Mouse (Mus musculus) liver, embryonic 15.5 days (tissue): ENCODE data around the gene Slc20a1. TPM values are rescaled to one million over a fixed set of nuclear protein-coding genes. Genes with fewer than 3 reads are reported as not detected.

Experiments used
- ATAC-seq: fragments of 200-750 bp; cut with Nextera tagmentation; 2 replicates; pipeline ENCODE4 v1.8.0; 2017; ENCODE audit warnings: moderate number of reproducible peaks, mild to moderate bottlenecking, moderate library complexity; ENCODE audit not compliant: insufficient read depth
- H3K27ac ChIP-seq: fragments of 300-500 bp; sonication (generic); replicated peaks from 2 replicates; pipeline ENCODE4 v1.5.1; 2015; ENCODE audit warnings: mild to moderate bottlenecking, inconsistent platforms
- H3K27me3 ChIP-seq: fragments of 300-500 bp; sonication (generic); 2 replicates; pipeline ENCODE4 v1.6.1; 2015; ENCODE audit warnings: mild to moderate bottlenecking, inconsistent platforms
- H3K36me3 ChIP-seq: fragments of 300-500 bp; sonication (generic); replicated peaks from 2 replicates; pipeline ENCODE4 v1.6.1; 2015; ENCODE audit warnings: moderate library complexity, mild to moderate bottlenecking, inconsistent platforms
- H3K4me1 ChIP-seq: fragments of 300-500 bp; sonication (generic); replicated peaks from 2 replicates; pipeline ENCODE4 v1.6.1; 2015; ENCODE audit warnings: inconsistent platforms
- H3K4me2 ChIP-seq: fragments of 300-500 bp; sonication (generic); 2 replicates; pipeline ENCODE4 v1.6.1; 2015; ENCODE audit warnings: moderate library complexity, mild to moderate bottlenecking, inconsistent platforms
- H3K4me3 ChIP-seq: fragments of 300-500 bp; sonication (generic); replicated peaks from 2 replicates; pipeline ENCODE4 v1.5.1; 2015; ENCODE audit warnings: mild to moderate bottlenecking, inconsistent platforms
- H3K9ac ChIP-seq: fragments of 300-500 bp; sonication (generic); 2 replicates; pipeline ENCODE4 v1.6.1; 2015; ENCODE audit warnings: moderate library complexity, mild to moderate bottlenecking, inconsistent platforms
- H3K9me3 ChIP-seq: fragments of 300-500 bp; sonication (generic); replicated peaks from 2 replicates; pipeline ENCODE4 v1.6.1; 2016; ENCODE audit warnings: inconsistent platforms
- WGBS: fragments of 180-500 bp; shearing (Covaris S2); methylation state at CpG from one replicate; pipeline ENCODE4 v1.1.7; 2015; ENCODE audit warnings: mixed read lengths; ENCODE audit not compliant: insufficient replicate concordance; 5-methylcytosine and 5-hydroxymethylcytosine counted together
- polyA plus RNA-seq: library from polyadenylated mRNA; unstranded; fragments of >200 nt; fragmentation: Nextera tagmentation; extraction: Ambion mirVana; gene quantifications from 2 replicates; pipeline ENCODE4 v1.2.1, GENCODE M21; 2015

Gene Slc20a1
- polyA plus RNA-seq, 1 experiment from 2014 or later: 42.8 TPM

GRCm38 (mm10) chr2:129256006-129256405 lies 57.4 kb downstream of the Slc20a1 start:
- H3K9me3 ChIP-seq: no peaks in the 10 kb centered on the region
- WGBS: 68% methylated on average over 4 of the region's 4 CpGs
- H3K4me1 ChIP-seq: peaks cover 38% of the 10 kb centered on the region
- no peak for ATAC-seq
- no peak overlapping the region for H3K4me3 ChIP-seq
- no peaks in the 10 kb centered on the region for H3K36me3 ChIP-seq
- no peak overlapping the region for H3K4me2 ChIP-seq
- peak overlapping the region; percentile 21; the same call in 1 of the 2 replicates for H3K27ac ChIP-seq
- H3K27me3 ChIP-seq: 0 out of 2 replicates have a peak, but pooled peaks cover 10% of the 10 kb centered on the region
- H3K9ac ChIP-seq: no peak overlapping the region

GRCm38 (mm10) chr2:129258056-129258455 lies 59.5 kb downstream of the Slc20a1 start:
- Histone ChIP-seq H3K4me3 (no peak overlapping the region), H3K4me2 (no peak overlapping the region), H3K36me3 (no peaks in the 10 kb centered on the region), H3K27ac (peak overlapping the region; percentile 9), H3K9ac (no peak overlapping the region), H3K9me3 (no peaks in the 10 kb centered on the region), H3K4me1 (peaks cover 48% of the 10 kb centered on the region), H3K27me3 (0 out of 2 replicates have a peak, but pooled peaks cover 15% of the 10 kb centered on the region)
- 78% methylated on average over 3 of the region's 3 CpGs for WGBS
- ATAC-seq: no peak

GRCm38 (mm10) chr2:129258475-129259211 lies 60.1 kb downstream of the Slc20a1 start:
- Histone ChIP-seq H3K27ac (peak overlapping the region; percentile 9), H3K27me3 (0 out of 2 replicates have a peak, but pooled peaks cover 15% of the 10 kb centered on the region), H3K4me3 (no peak overlapping the region), H3K9me3 (no peaks in the 10 kb centered on the region), H3K9ac (no peak overlapping the region), H3K36me3 (no peaks in the 10 kb centered on the region), H3K4me1 (peaks cover 54% of the 10 kb centered on the region), H3K4me2 (no peak overlapping the region)
- 38% methylated on average over 7 of the region's 7 CpGs for WGBS
- peak; percentile 23 for ATAC-seq

GRCm38 (mm10) chr2:129260646-129261045 lies 62.1 kb downstream of the Slc20a1 start:
- Histone ChIP-seq H3K36me3 (no peaks in the 10 kb centered on the region), H3K27ac (no peak overlapping the region), H3K9me3 (no peaks in the 10 kb centered on the region), H3K4me1 (peaks cover 49% of the 10 kb centered on the region), H3K27me3 (0 out of 2 replicates have a peak, but pooled peaks cover 15% of the 10 kb centered on the region), H3K9ac (no peak overlapping the region), H3K4me2 (no peak overlapping the region), H3K4me3 (no peak overlapping the region)
- 53% methylated on average over 3 of the region's 3 CpGs for WGBS
- ATAC-seq: no peak

Other genes with a start within 250 kb of the Slc20a1 start
- 0.47 and 0.66 TPM in 2 replicates for gene Zc3h6, start 231.4 kb upstream of the Slc20a1 start, polyA plus RNA-seq
- 2.9 and 3.3 TPM in 2 replicates for gene Gm10762, start 231.0 kb upstream of the Slc20a1 start, polyA plus RNA-seq
- not detected in 2 replicates for gene Vinac1, start 150.6 kb upstream of the Slc20a1 start, polyA plus RNA-seq
- 1.6 and 1.8 TPM in 2 replicates for gene Ttl, start 132.8 kb upstream of the Slc20a1 start, polyA plus RNA-seq
- gene Polr1b, start 97.8 kb upstream of the Slc20a1 start, polyA plus RNA-seq: 12.2 and 12.9 TPM in 2 replicates
- 9.5 and 10.7 TPM in 2 replicates for gene Chchd5, start 69.1 kb upstream of the Slc20a1 start, polyA plus RNA-seq
- 25.9 and 26.7 TPM in 2 replicates for gene Ckap2l, start 98.4 kb downstream of the Slc20a1 start, polyA plus RNA-seq
- 3.4 and 4.3 TPM in 2 replicates for gene Il1a, start 111.2 kb downstream of the Slc20a1 start, polyA plus RNA-seq
- gene Il1b, start 172.4 kb downstream of the Slc20a1 start, polyA plus RNA-seq: 0.43 and 0.47 TPM in 2 replicates